Mouse (Mus musculus) gastrocnemius, adult 8-10 months (tissue): ENCODE measurements around the gene Rab3d. TPM values are rescaled to one million over a fixed set of nuclear protein-coding genes. Genes with fewer than 3 reads are reported as not detected.

Source experiments
- DNase-seq, 2 experiments: peaks; one replicate each; pipeline ENCODE4 v3.0.0; 2022; ENCODE audit warnings: low spot score in 2 of 2
- total RNA-seq, 4 experiments: library from RNA; stranded (reverse); gene quantifications; 2 replicates each; pipeline ENCODE4 v1.2.4; 2022

Gene Rab3d
- total RNA-seq, 4 experiments from 2014 or later: 2.3 to 6.0 (median 2.9) TPM

- no peak for DNase-seq
Observed at GRCm38 (mm10) chr9:21938234-21938855, 20.4 kb upstream of the Rab3d start.

- DNase-seq: no peak
Observed at GRCm38 (mm10) chr9:21937711-21938175, 19.8 kb upstream of the Rab3d start.

DNA sequence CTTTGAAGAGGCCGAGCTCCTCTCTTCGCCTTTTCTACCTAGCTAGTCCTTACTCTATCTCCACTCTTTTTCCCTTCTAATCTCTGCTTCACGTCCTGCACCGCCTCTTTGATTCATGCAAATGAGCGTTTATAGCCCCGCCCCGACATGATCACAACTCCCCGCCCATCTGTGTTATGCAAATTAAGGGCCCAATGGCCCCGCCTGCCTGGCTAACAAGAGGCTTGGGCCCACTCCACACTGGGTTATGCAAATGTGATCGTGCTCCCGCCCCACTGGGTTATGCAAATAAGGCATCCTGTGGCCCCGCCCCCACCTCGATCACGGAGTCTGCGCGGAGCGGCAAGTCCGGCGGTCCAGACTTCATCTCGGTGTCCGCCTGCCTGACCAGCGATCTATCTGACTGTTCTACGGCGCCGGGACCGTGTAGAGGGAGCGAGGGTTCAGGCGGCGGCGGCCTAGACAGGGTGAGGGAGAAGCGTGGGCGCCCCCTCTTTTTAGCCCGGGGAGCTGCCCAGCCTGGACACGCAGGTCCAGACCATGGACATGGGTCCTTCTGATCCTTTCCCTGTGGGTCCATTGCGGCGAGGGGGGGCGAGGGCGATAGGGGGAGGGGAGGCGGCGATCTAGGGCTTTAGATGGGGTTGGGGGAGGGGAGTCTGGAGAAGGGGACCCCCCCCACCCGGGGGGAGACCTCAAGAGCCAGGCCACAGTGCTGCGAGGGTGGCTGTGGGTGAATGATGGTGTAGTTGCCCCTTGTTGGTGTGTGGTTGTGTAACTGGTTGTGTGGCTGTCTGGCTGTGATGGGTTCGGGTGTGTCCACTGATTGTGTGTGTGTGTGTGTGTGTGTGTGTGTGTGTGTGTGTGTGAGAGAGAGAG lies 18.9 kb upstream of the Rab3d start, which contains the start of gene Plppr2:
TSS of gene Plppr2 (plus strand) at position 342 of the 879 bp plus-strand sequence.
- peak; percentile 87 to 89 for DNase-seq

- DNase-seq: no peak
Observed at GRCm38 (mm10) chr9:21935466-21936131, 17.6 kb upstream of the Rab3d start.

- no peak for DNase-seq
Observed at GRCm38 (mm10) chr9:21934021-21934420, 16.0 kb upstream of the Rab3d start.

DNA sequence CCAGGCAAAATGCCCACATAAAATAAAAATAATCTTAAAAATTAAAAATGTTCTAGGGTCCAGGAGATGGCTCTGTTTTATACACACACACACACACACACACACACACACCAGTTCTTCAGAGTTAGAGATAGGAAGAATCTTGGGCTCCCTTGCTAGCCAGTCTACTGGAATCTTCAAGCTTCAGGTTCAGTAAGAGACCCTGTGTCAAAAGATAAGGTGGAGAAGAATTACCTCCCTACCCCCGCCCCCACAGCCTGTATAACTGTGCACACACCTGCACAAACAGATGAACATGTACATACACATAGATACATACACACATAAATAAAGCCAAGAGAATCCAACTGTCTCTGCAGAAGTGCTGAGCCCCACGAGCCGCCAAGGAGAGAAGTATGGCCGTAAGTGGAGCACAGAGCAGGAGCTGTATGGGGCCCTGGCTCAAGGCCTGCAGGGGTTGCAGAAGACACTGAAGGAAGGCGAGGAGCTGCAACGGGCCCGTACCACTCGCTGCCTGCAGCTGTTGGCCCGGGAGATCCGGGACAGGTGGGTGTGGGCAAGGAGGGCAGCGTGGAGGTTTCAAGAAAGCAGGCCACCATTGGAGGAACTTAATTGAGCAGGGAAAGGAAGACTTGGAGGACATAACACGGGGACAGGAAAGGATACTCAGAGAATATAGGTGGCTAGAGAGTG lies 14.6 kb upstream of the Rab3d start:
- no peak for DNase-seq

DNA sequence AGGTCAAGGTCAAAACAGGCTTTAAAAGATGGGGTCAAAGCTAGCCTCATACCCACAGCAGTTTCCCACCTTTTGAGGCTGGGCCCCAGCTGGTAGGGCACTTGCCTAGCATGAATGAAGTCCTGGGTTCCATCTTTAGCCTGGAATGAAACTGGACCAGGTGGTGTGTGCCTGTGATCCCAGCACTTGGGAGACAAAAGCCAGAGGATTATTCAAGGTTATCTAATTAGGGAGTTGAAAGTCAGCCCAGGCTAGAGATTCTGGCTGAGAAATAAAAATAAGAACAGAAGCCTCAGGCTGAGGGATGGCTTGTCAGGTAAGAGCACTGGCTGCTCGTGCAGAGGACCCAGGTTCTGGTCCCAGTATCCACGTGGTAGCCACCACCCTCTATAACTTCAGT lies 14.0 kb upstream of the Rab3d start:
- no peak for DNase-seq

DNA sequence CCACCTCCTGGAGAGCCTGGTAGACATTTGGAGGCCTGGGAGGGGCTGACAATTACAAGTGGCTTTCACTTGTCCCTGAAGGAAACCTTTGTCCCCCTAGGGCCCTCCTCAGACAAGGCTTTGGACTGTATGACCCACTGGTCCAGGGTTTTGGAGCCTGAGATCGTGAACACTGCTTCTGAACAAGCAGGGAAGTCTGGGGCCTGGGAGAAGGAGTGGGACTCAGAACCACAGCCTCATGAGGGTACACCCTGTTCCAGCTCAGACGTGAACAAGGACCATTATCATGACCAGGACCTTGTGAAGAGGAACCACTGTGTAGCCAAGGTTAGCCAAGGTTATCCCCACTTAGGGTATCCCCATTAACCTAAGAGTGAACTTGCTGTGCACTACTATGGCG lies 11.2 kb upstream of the Rab3d start:
- DNase-seq: no peak

GRCm38 (mm10) chr9:21927208-21927753 lies 9.3 kb upstream of the Rab3d start, which contains the start of the genes Ccdc159 and Tmem205:
TSS of gene Ccdc159 (plus strand) at chr9:21927471.
TSS of gene Tmem205 (minus strand) at chr9:21927556.
- DNase-seq: peak; percentile 85 to 92

- no peak for DNase-seq
Observed at GRCm38 (mm10) chr9:21926784-21927183, 8.8 kb upstream of the Rab3d start.

- no peak for DNase-seq
Observed at GRCm38 (mm10) chr9:21926155-21926554, 8.2 kb upstream of the Rab3d start.

DNA sequence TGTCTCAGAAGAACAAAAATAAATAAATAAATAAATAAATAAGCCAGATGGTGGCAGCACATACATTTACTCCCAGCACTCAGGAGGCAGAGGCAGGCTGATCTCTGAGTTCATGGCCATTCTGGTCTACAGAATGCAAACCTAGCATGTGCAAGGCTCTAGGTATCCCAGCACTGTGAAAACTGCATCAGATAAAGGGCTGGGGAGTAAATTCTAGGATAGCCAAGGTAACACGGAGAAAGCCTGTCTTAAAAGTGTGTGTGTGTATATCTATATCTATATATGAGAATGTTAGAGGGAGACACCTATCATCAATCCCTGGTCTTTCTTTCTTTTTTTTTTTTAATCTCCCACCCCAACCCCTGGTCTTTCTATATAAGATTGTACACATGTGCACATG lies 7.5 kb upstream of the Rab3d start:
- no peak for DNase-seq

DNA sequence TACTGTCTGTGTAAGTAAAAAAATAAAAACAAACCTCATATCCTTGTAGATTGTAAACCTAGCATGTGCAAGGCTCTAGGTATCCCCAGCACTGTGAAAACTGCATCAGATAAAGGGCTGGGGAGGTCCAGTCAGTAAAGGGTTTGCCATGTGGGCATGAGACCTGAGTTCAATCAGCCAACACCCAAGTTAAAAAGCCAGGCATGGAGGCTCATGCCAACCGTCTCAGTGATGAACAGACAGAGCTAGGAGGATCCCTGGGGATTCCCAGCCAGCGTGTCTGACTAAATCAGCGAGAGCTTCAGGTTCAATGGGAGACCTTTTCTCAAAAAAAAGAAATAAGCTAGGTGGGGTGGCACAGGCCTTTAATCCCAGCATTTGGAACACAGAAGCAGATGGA lies 7.0 kb upstream of the Rab3d start:
- DNase-seq: no peak

GRCm38 (mm10) chr9:21924099-21924493 lies 6.1 kb upstream of the Rab3d start:
- peak; percentile 63 to 81 for DNase-seq

DNA sequence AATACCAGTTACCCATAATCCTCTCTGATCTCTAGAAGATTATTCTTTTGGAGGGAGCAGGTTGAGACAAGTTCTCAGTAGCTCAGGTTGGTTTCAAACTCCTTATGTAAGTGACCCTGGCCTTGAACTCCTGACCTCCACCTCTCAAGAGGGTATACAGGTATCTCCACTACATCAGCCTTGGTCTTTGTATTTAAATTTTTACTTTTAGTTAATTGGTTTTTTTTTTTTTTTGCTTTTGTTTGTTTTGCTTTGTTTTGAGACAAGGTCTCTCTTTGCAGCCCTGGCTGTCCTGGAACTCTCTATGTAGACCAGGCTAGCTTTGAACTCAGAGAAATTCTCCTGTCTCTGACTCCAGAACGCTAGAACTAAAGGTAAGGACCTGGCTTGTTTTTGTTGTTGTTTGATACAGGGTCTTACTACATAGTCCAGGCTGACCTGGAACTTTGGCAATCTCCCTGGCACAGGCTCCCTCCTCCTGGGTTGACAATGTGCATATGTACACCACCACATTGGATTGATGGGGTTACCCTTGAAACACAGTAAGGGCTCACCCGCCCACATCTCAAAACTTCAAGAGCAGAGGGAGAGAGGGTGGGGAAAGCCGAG lies 5.6 kb upstream of the Rab3d start:
- no peak for DNase-seq

GRCm38 (mm10) chr9:21923036-21923435 lies 5.0 kb upstream of the Rab3d start:
- DNase-seq: no peak

GRCm38 (mm10) chr9:21918692-21919384 lies 846 bp upstream of the Rab3d start:
- no peak for DNase-seq

DNA sequence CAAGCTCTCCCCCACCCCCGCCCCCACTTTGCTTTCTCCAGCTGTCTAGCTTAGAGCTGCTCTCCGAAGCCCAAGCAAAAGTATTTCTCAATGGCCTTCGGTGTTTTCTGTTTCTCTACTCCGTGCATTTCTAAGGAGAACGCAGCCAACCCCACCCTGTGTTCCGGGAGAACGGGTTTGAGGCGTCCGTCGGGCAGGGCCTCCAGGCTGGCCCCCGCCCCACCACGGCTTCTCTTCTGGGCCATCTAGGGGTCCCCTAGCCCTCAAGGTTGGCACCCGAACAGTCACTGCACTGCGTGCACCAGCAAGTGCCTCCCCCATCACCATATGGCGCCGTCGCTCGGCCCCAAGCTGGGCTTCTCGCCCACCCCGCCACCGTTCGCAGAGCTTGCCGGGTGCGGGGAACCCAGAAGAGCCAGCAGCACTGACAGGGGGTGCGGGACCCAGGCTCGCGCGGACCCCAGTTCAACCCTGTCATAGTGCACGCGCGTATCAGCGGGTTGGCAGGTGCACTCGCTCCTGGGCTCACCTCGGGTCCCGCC lies 428 bp downstream of the Rab3d start:
- peak in 1 of 2 experiments; percentile 10 for DNase-seq

- DNase-seq: no peak
Observed at GRCm38 (mm10) chr9:21916851-21917492, 1.0 kb downstream of the Rab3d start.
